Mouse (Mus musculus): ENCODE measurements around the gene Hk2.

The Hk2 gene

GRCm38 (mm10) chr6:82774321-82774764, at the start of gene Hk2:
TSS of gene Hk2 (minus strand) at chr6:82774454.
- in situ Hi-C loops (cut with MboI, MseI) = loop anchor here (5.0 kb wide), 1 partner anchor 122 kb away; no protein-coding TSS in a partner anchor

GRCm38 (mm10) chr6:82821758-82822253, 47.6 kb upstream of the Hk2 start:
- in situ Hi-C loops (cut with MboI, MseI) = no loop called here

- in situ Hi-C loops (cut with MboI, MseI) = no loop called here
Measured at GRCm38 (mm10) chr6:82820716-82821115, 46.5 kb upstream of the Hk2 start.

GRCm38 (mm10) chr6:82814821-82815220, 40.6 kb upstream of the Hk2 start:
- in situ Hi-C loops (cut with MboI, MseI) = no loop called here

GRCm38 (mm10) chr6:82807984-82808700, 33.9 kb upstream of the Hk2 start:
- in situ Hi-C loops (cut with MboI, MseI) = no loop called here

- in situ Hi-C loops (cut with MboI, MseI) = no loop called here
Measured at GRCm38 (mm10) chr6:82806971-82807370, 32.7 kb upstream of the Hk2 start.

GRCm38 (mm10) chr6:82806503-82806902, 32.2 kb upstream of the Hk2 start:
- in situ Hi-C loops (cut with MboI, MseI) = no loop called here

GRCm38 (mm10) chr6:82805894-82806293, 31.6 kb upstream of the Hk2 start:
- in situ Hi-C loops (cut with MboI, MseI) = no loop called here

GRCm38 (mm10) chr6:82804984-82805383, 30.7 kb upstream of the Hk2 start:
- in situ Hi-C loops (cut with MboI, MseI) = no loop called here

- in situ Hi-C loops (cut with MboI, MseI) = no loop called here
Measured at GRCm38 (mm10) chr6:82798202-82798737, 24.0 kb upstream of the Hk2 start.

- in situ Hi-C loops (cut with MboI, MseI) = no loop called here
Measured at GRCm38 (mm10) chr6:82797300-82797839, 23.1 kb upstream of the Hk2 start.

GRCm38 (mm10) chr6:82790864-82791263, 16.6 kb upstream of the Hk2 start:
- in situ Hi-C loops (cut with MboI, MseI) = loop anchor here (5.0 kb wide), 1 partner anchor 86 kb away; no protein-coding TSS in a partner anchor

GRCm38 (mm10) chr6:82783906-82784305, 9.7 kb upstream of the Hk2 start:
- in situ Hi-C loops (cut with MboI, MseI) = no loop called here

GRCm38 (mm10) chr6:82780802-82781393, 6.6 kb upstream of the Hk2 start:
- in situ Hi-C loops (cut with MboI, MseI) = no loop called here

GRCm38 (mm10) chr6:82780369-82780768, 6.1 kb upstream of the Hk2 start:
- in situ Hi-C loops (cut with MboI, MseI) = no loop called here

- in situ Hi-C loops (cut with MboI, MseI) = no loop called here
Measured at GRCm38 (mm10) chr6:82777124-82777654, 2.9 kb upstream of the Hk2 start.

GRCm38 (mm10) chr6:82775386-82775785, 1.1 kb upstream of the Hk2 start:
- in situ Hi-C loops (cut with MboI, MseI) = no loop called here

GRCm38 (mm10) chr6:82773261-82774131, 758 bp downstream of the Hk2 start:
- in situ Hi-C loops (cut with MboI, MseI) = loop anchor here (5.0 kb wide), 1 partner anchor 121 kb away; no protein-coding TSS in a partner anchor

- in situ Hi-C loops (cut with MboI, MseI) = loop anchor here (5.0 kb wide), 1 partner anchor 120 kb away; no protein-coding TSS in a partner anchor
Measured at GRCm38 (mm10) chr6:82772451-82773101, 1.7 kb downstream of the Hk2 start.

- in situ Hi-C loops (cut with MboI, MseI) = loop anchor here (5.0 kb wide), 1 partner anchor 120 kb away; no protein-coding TSS in a partner anchor
Measured at GRCm38 (mm10) chr6:82771981-82772409, 2.3 kb downstream of the Hk2 start.

All from regulatory T cell (primary cell).